Mouse (Mus musculus) G1E-ER4 (cell line): ENCODE data around the gene Gpr176. TPM values are rescaled to one million over a fixed set of nuclear protein-coding genes. Genes with fewer than 3 reads are reported as not detected.

Experiments used
- GATA1 ChIP-seq: IDR thresholded peaks from one replicate; pipeline ENCODE4 v1.8.0; 2012; ENCODE audit warnings: low read length, inconsistent platforms
- polyA plus RNA-seq: library from polyadenylated mRNA; stranded (reverse); fragments of >175 nt; gene quantifications from 2 replicates; pipeline ENCODE4 v1.2.3, GENCODE M21; 2012

Gene Gpr176
- polyA plus RNA-seq, 1 experiment: not detected

- no peak for TF ChIP-seq GATA1
Observed at GRCm38 (mm10) chr2:118321094-118321493, 52.1 kb downstream of the Gpr176 start.

DNA sequence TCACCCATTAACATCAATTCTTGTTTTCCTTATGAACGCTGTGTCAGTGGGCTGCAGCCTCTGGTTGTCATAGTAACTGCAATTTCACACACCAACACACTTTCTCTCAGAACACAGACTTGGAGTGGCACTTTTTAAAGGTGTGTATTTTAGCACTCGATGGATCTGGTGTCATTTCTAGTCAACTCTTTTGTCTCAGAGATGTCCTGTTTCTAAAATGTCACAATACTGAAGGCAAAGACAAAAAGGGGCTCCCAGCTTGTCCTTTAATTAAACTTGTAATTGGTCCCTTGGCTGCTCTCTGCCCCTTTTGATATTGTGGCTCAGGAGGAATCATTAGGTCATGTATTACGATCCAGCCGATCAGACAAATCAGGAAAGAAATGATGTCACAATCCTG is 52.7 kb downstream of the Gpr176 start:
- TF ChIP-seq GATA1: no peak

DNA sequence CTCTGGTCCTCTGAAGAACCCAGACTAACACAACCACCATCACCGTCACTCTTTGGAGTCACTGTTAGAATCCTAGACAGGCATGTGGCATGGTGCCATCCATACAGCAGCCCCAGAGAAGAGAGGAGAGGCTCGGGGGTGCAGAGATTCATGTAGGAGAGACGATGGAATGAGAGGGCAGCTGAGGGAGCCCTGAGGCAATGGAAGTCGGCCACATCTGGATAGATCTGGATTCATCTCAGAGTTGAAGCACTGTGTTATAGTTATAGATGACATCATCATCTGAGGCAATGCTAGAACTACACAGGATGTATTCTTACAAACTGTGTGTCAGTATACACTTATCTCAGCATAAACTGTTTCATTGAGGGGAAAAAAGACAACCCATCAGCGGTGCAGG is 54.0 kb downstream of the Gpr176 start:
- no peak for TF ChIP-seq GATA1

GRCm38 (mm10) chr2:118316939-118317338 is 56.3 kb downstream of the Gpr176 start:
- no peak for TF ChIP-seq GATA1

- TF ChIP-seq GATA1: no peak
Observed at GRCm38 (mm10) chr2:118315656-118316402, 57.4 kb downstream of the Gpr176 start.

GRCm38 (mm10) chr2:118307561-118307960 is 65.7 kb downstream of the Gpr176 start:
- no peak for TF ChIP-seq GATA1

DNA sequence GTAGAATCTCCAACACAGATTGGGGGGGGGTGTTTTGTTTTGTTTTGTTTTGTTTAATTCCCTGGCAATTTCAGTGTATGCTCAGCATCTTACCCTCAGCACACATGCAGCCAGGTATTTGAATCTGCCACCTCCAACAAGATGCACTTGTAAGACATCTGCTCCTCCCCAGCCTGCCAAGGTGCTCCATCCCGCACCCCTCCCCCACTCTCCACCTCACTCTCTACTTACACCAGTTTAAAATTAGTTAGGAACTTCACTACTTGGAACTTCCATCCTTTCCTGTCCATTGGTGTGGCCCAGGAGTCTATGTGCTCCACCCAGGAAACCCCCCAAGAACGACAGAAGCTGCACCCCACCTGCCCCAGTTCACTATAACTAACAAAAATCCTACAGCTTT is 66.3 kb downstream of the Gpr176 start:
- no peak for TF ChIP-seq GATA1

GRCm38 (mm10) chr2:118306522-118306895 is 66.7 kb downstream of the Gpr176 start:
- TF ChIP-seq GATA1: no peak

- TF ChIP-seq GATA1: no peak
Observed at GRCm38 (mm10) chr2:118305827-118306521, 67.2 kb downstream of the Gpr176 start.

DNA sequence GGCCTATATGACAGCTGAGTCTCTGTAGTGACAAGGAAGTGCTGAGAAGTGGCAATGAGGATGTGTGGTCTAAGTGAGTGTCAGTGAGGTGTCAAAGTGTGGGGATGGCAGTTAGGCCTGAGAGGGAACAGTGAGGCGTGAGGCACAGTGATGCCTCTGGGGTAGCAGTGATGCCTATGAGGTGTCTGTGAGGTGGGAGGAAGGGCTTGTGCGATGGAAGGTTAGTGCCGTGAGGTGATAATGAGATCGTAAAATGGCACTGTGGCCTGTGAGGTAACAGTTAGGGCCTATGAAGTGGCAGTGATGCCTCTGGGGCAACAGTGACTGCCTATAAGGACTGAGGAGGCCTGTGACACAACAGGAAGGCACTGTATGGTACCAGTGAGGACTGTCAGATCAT is 69.8 kb downstream of the Gpr176 start:
- no peak for TF ChIP-seq GATA1

GRCm38 (mm10) chr2:118301656-118302055 is 71.6 kb downstream of the Gpr176 start:
- no peak for TF ChIP-seq GATA1

- TF ChIP-seq GATA1: no peak
Observed at GRCm38 (mm10) chr2:118301041-118301545, 72.1 kb downstream of the Gpr176 start.

DNA sequence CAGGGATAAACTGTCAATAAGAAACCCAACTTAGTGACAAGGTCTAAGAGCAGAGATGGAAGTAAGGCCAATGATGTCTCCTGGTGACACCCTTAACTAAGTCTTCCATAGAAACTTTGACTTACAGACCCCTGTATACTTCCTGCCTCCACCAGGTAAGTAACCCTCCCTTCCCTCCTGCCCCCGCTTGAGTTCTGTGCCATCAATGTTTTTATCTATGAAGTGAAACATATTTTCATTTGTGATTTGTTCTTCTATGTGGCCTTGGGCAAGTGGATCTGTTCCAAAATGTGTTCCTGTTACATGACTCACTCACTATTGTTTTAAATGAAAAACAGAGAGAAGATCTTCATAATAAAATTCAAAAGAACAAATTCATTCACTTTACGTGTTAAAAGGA is 73.2 kb downstream of the Gpr176 start:
- no peak for TF ChIP-seq GATA1

GRCm38 (mm10) chr2:118298601-118299000 is 74.6 kb downstream of the Gpr176 start:
- no peak for TF ChIP-seq GATA1

- TF ChIP-seq GATA1: no peak
Observed at GRCm38 (mm10) chr2:118297966-118298365, 75.3 kb downstream of the Gpr176 start.

- no peak for TF ChIP-seq GATA1
Observed at GRCm38 (mm10) chr2:118295505-118295904, 77.7 kb downstream of the Gpr176 start.

DNA sequence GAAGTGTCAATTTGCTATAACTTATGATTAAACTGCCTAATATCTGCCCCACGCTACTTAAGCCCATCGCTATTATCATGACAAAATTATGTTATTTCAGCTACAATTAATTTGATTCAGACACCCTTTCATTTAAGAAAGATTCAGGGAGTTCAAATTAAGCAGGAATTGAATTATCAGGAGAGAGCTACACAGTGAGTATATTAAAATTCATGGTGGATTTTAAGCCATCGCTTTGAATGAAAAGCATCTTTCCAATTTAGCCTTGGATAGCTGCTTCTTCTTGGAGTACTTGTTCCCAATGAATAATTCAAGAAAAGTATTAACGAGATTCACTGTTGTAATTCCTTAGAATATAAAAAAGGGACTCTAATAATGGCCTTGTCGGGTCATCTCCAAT is 79.6 kb downstream of the Gpr176 start:
- no peak for TF ChIP-seq GATA1
